In genomic region chr1:153694372-153695120, GRCm38 (mm10) we compare ENCODE assay signal across 28 mouse cellular contexts. TPM values are rescaled to one million over a fixed set of nuclear protein-coding genes. Genes with fewer than 3 reads are reported as not detected.
DNase-seq lines count a peak whose midpoint lies in the region; ATAC-seq and TF ChIP-seq lines count a peak whose summit lies in the region.
"Had no signal": no experiment of that assay in that cellular context is flagged by ENCODE, and none has a peak within 500 bp of the region (broad histone marks: within the 10 kb centered on the region; RNA-seq: fewer than 3 reads in every experiment).

No protein-coding gene starts in this region.

- H3K4me1 ChIP-seq in lung, embryonic 16.5 days (replicated peaks; ENCODE audit: control insufficient read depth, insufficient read depth, low read length) = no peaks in the 10 kb centered on the region
- no peaks in the 10 kb centered on the region for H3K4me1 ChIP-seq in lung, adult 2 months (ENCODE audit: control insufficient read depth, insufficient read depth, low read length)
- H3K4me1 ChIP-seq: heart, embryonic 12.5 days; heart, embryonic 15.5 days had no signal

- H3K4me3 ChIP-seq in lung, embryonic 16.5 days (ENCODE audit: low read length) = no peak overlapping the region
- H3K4me3 ChIP-seq in lung, adult 2 months (replicated peaks; ENCODE audit: extremely low read depth, low read depth, low read length) = no peak overlapping the region
- H3K4me3 ChIP-seq: embryonic facial prominence, embryonic 10.5 days; embryonic facial prominence, embryonic 13.5 days; erythroblast, embryonic 14.5 days; forebrain, embryonic 12.5 days; forebrain, embryonic 15.5 days; heart, embryonic 12.5 days; heart, embryonic 15.5 days had no signal

- peak; percentile 42 for DNase-seq in cerebellum, adult 9-11 months
- DNase-seq in cerebellum, adult 9-10 months = no peak
- peak; percentile 30 to 49 for DNase-seq in cerebellum, postnatal 25 days
- DNase-seq in cerebellum, adult 8-10 months = no peak
- no peak for DNase-seq in lung, adult 2 months
- DNase-seq: adrenal gland, postnatal 10 days; adrenal gland, postnatal 36 days; B cell, adult 2 months; embryo, embryonic 11 days; gastrocnemius, postnatal 25 days; heart, adult 18-20 months; heart, postnatal 10 days; heart, postnatal 4 days; kidney, adult 11 months had no signal

- WGBS in lung, embryonic 16.5 days = 66% methylated on average over 6 of the region's 6 CpGs
- WGBS in lung, adult 2 months = 77% methylated on average over 6 of the region's 6 CpGs

- TF ChIP-seq CTCF in lung, adult 2 months (IDR thresholded peaks at IDR 0.05; ENCODE audit: insufficient read depth, low read length) = no peak

- no peaks in the 10 kb centered on the region for H3K9me3 ChIP-seq in lung, embryonic 16.5 days (ENCODE audit: control insufficient read depth, low read length)
- H3K9me3 ChIP-seq: embryonic facial prominence, embryonic 10.5 days; embryonic facial prominence, embryonic 13.5 days; forebrain, embryonic 12.5 days; forebrain, embryonic 15.5 days; G1E; heart, embryonic 12.5 days; heart, embryonic 15.5 days had no signal

- H3K27ac ChIP-seq in lung, embryonic 16.5 days (ENCODE audit: low read length) = no peak overlapping the region
- H3K27ac ChIP-seq: embryonic facial prominence, embryonic 10.5 days; embryonic facial prominence, embryonic 13.5 days; forebrain, embryonic 12.5 days; forebrain, embryonic 15.5 days; heart, embryonic 15.5 days; hindbrain, embryonic 14.5 days; hindbrain, postnatal 0 days had no signal

- H3K4me2 ChIP-seq in lung, embryonic 16.5 days (ENCODE audit: low read depth, low read length) = no peak overlapping the region
- H3K4me2 ChIP-seq: embryonic facial prominence, embryonic 13.5 days; forebrain, embryonic 12.5 days; forebrain, embryonic 15.5 days; heart, embryonic 12.5 days; heart, embryonic 15.5 days; hindbrain, embryonic 14.5 days had no signal

- no peak for TF ChIP-seq POLR2A in lung, adult 2 months (IDR thresholded peaks at IDR 0.05; ENCODE audit: borderline replicate concordance, extremely low read depth, low read depth, low read length)

- H3K36me3 ChIP-seq in lung, embryonic 16.5 days (ENCODE audit: control insufficient read depth, insufficient read depth, low read length) = no peaks in the 10 kb centered on the region
- H3K36me3 ChIP-seq: embryonic facial prominence, embryonic 10.5 days; embryonic facial prominence, embryonic 13.5 days; forebrain, embryonic 15.5 days; G1E; heart, embryonic 12.5 days; heart, embryonic 15.5 days had no signal

- no peaks in the 10 kb centered on the region for H3K27me3 ChIP-seq in lung, embryonic 16.5 days (ENCODE audit: control insufficient read depth, insufficient read depth, low read depth, low read length)
- H3K27me3 ChIP-seq: embryonic facial prominence, embryonic 13.5 days; forebrain, embryonic 12.5 days; forebrain, embryonic 15.5 days; heart, embryonic 15.5 days; Patski had no signal

- peak; percentile 60; the same call in 1 of the 2 replicates for ATAC-seq in lung, embryonic 16.5 days (ENCODE audit: low read depth)
- ATAC-seq: forebrain, embryonic 15.5 days; inflammation-experienced regulatory T-cells, adult 6 months; Patski had no signal

- no peak overlapping the region for H3K9ac ChIP-seq in lung, embryonic 16.5 days (ENCODE audit: low read length)
- H3K9ac ChIP-seq: embryonic facial prominence, embryonic 13.5 days; forebrain, embryonic 12.5 days; forebrain, embryonic 15.5 days; heart, embryonic 12.5 days; heart, embryonic 15.5 days; hindbrain, embryonic 14.5 days had no signal

RNA-seq across cellular contexts. Expression of gene Rgs8, which starts 41.7 kb away (rescaled TPM):
- 0.10 and 0.15 TPM in 2 replicates for polyA plus RNA-seq in lung, embryonic 16.5 days (2015; fragmentation: Nextera tagmentation; extraction: Ambion mirVana)
- 0.01 TPM in 1 of 2 replicates, not detected in the other for polyA plus RNA-seq in lung, adult 2 months (2012; rRNA removed)
- polyA plus RNA-seq: erythroblast, embryonic 14.5 days; G1E; gonadal fat pad, adult 2 months had no signal

RNA-seq across cellular contexts. Expression of gene Rgs16, which starts 45.6 kb away (rescaled TPM):
- 1.9 and 2.2 TPM in 2 replicates for polyA plus RNA-seq in lung, embryonic 16.5 days (2015; fragmentation: Nextera tagmentation; extraction: Ambion mirVana)
- 0.71 and 0.76 TPM in 2 replicates for polyA plus RNA-seq in lung, adult 2 months (2012; rRNA removed)
- polyA plus RNA-seq: erythroblast, embryonic 14.5 days; G1E had no signal

RNA-seq across cellular contexts. Expression of gene Rnasel, which starts 54.7 kb away (rescaled TPM):
- 7.8 and 8.7 TPM in 2 replicates for polyA plus RNA-seq in lung, embryonic 16.5 days (2015; fragmentation: Nextera tagmentation; extraction: Ambion mirVana)
- 4.7 and 10.1 TPM in 2 replicates for polyA plus RNA-seq in lung, adult 2 months (2012; rRNA removed)

Comparison
In these comparisons a context has a peak if more than half of its experiments do, and no peak if none do; other contexts are left out.
1. DNase-seq: peak in cerebellum, adult 9-11 months (single experiment) and cerebellum, postnatal 25 days (2 of 2); none in cerebellum, adult 9-10 months (single experiment), cerebellum, adult 8-10 months (single experiment) and lung, adult 2 months (single experiment).